Mouse (Mus musculus): ENCODE data around the gene Dbn1.

Dbn1 gene

DNA sequence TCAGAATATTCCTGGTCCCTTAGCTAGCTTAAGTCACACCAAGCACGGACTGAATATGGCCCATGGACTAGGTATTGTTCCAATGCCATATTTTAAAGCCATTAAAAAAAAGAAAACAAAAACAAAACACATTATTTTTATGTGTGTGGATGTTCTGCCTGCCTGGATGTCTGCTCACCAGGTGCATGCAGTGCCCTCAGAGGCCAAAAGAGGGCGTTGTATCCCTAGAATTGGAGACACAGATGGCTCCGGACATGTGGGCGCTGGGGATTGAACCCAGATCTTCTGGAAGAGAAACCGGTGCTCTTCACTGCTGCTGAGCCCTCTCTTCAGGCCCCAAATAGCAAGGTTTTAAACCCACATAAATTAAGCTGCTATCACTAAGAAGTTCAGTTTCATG is 9.9 kb downstream of the Dbn1 start:
- DNase-seq (ENCODE audit: low read depth): peak; percentile 70

DNA sequence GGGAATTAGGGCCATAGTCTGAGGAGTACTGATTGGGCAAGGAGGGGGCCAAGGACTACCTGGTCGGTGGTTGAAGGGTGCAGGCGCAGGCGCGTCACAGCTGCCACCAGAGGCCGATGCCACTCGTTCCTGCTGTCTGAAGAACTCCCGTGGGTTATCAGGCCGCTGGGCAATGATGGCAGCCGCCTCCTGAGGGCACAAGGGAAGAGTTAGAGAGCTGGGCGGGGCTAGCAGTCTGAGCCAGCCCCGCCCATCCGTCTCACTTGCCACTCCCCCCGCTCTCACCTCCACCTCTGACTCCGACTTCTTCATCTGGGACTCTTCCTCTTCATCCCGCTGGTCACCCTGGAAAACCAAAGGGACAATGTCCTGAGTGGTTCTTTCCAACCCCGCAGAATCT is 10.4 kb downstream of the Dbn1 start:
- no peak for DNase-seq (ENCODE audit: low read depth)

DNA sequence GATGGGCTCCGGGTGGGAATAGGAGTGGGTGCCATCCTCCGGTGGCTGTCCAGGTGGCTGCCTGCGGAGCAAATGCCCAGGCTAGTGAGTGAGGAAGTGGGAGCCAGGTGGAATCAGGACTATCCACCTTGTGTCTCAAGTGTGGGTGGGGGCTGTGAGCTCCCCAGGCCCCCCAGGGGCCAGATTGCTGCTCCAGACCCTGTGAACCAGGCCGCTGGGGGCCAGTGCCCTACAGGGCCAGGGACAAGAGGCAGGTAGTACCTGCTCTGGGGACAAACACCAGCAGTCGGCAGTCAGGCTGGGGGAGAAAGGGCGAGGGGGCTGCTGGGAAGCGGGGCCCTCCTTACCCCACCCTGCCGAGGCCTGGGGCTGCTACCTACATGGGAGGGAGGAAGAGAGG is 11.7 kb downstream of the Dbn1 start:
- no peak for DNase-seq (ENCODE audit: low read depth)

DNA sequence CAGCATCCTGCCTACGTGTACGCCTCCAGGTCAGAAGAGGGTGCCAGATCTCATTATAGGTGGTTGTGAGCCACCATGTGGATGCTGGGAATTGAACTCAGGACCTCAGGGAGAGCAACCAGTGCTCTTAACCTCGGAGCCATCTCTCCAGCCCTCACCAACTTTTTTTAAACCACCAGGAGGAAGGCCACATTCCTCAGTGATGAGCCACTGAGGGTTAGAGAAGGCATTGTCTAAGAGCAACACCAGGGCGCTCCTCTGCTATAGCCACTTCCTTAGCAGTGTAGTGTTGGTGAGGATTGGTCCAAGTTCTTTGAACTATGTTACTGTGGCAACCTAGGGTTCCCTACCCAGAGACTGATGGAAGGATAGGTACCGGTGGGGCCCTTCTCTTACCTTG is 12.2 kb downstream of the Dbn1 start:
- DNase-seq (ENCODE audit: low read depth): no peak

DNA sequence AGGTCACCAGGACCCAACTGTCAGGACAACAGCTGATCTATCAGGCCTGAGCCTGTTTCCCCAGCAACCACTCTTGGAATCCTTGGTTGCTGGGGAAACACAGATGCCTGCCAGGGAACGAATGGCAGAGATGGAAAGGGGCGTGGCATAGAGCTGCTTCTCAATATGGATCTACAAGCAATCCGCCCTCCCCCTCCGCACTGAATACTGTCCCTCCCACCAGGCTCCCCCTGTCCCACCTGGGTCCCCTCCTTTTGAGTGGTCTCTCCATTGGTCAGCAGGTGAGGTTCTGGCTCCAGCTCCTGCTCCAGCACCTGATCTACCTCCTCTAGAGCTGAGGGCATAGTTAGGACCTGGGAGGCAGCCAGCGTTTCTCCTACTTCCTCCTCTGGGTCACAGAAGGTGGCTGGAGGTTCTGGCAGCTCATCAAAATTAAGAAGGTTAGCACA is 13.3 kb downstream of the Dbn1 start:
- DNase-seq (ENCODE audit: low read depth): peak; percentile 31

DNA sequence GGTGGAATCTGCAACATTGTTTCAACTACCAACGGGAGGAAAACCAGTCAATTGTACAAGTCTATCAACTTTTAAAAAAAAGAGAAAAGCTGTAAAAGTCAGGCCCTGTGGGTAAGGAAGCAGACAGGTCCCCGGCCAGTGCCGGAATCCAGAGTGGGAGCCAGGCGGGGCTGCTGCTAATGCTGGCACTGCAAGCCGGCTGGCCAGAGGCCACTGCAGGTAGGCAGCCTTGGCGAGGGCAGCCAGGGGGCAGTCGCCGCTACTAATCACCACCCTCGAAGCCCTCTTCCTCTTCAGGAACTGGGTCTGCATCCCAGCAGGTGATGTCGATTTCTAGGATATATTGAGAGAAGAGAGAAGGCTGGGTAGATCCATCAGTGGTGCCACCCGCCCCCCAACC is 13.9 kb downstream of the Dbn1 start:
- DNase-seq (ENCODE audit: low read depth): no peak

DNA sequence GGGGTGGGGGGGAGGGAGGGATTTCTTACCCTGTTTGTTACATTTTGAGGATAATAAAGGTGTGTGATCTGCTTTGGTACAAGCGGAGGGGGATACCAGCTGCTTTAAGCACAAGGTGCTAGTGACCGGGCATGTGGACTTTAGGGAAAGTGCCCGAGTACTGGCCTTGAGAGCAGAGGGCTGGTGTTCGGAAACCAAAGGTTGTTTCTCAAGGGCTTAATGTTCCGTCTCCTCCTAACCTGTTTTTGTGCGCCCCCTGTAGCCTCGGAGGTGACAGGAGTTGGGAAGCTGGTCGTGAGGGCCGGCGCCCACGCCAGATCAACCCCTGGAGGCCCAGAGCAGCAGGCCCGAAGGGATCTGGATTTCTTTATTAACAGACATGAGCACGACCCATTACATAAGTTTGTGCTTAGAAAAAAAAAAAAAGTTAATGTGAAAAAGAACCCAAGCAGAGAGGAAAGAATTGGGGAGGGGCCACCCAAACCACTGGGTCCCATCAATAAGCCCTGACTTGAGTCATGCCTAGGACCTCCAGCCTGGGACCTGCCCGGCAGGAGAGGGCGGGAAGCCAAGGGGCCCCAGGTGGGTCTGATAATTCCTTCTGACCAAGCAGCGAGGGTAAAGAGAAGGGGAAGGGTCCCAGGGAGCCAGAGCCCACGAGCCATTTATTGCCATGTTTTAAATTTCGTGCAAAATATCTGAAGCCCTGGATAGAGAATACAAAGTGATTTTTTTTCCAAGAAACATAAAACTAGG is 14.7 kb downstream of the Dbn1 start:
- DNase-seq (ENCODE audit: low read depth): peak; percentile 61

DNA sequence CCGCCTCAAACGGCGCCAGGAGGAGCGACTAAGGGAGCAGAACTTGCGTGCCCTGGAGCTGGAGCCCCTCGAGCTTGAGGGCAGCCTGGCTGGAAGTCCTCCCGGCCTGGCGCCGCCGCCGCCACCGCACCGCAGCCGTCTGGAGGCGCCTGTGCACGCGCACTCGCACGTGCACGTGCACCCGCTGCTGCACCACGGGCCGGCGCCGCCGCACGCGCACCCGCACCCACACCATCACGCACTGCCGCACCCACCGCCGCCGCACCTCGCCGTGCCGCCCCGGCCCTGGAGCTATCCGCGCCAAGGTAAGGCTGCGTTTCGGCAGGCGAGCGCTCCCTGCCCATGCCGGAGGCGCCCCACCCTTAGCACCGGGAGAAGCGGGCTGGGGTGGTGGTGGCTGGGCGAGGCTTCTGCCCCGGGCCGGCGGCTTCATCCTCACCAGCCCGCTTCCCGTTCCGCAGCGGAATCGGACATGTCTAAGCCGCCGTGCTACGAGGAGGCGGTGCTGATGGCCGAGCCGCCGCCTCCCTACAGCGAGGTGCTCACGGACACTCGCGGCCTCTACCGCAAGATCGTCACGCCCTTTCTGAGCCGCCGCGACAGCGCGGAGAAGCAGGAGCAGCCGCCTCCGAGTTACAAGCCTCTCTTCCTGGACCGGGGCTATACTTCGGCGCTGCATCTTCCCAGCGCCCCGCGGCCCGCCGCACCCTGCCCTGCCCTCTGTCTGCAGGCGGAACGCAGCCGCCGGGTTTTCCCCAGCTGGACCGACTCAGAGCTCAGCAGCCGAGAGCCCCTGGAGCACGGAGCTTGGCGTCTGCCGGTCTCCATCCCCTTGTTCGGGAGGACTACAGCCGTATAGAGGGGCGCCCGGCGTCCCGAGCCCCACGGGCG is 15.5 kb downstream of the Dbn1 start:
- peak; percentile 43 for DNase-seq (ENCODE audit: low read depth)

DNA sequence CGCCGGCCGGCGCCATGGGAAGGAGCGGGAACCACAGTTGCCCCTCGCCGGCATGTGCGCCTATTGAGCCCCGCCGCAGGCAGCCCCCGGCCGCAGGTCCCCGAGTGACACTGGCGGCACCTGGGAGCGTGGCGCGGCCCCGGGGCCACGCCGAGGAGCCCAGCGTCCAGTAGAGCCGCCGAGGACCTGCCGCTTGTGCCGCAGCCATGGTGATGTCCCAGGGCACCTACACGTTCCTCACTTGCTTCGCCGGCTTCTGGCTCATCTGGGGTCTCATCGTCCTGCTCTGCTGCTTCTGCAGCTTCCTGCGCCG is 16.1 kb downstream of the Dbn1 start:
- peak; percentile 26 for DNase-seq (ENCODE audit: low read depth)

DNA sequence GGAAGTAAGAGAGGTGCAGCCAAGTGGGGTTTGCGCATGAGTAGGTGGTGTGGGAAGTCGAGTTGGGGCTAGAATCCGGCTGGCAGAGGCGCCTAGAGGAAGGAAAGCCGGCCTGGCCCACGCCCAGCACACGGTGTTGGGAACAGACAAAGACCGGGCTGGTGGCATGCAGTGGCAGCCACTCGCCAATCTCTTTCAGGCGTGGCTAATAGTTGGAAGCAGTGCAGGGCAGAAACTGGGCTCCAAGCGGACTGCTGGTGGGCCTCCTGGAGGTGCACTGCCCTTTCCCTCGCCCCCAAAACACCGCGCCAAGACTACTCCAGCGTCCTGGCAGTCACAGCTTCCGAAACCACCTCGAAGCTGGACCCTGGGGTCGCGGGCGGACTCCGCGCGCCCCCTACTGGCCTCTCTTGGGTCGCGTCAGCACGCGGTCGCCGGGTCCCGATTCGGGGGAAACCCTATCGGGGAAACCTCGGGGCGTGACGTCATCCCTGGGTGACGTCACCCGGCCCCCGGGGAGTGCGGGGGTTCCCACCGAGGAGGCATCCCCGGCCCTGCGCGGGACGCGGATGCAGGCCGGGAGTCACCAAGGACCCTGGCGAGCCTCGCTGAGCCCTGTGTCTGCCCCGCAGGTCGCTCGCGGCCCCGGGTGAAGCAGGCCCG is 16.6 kb downstream of the Dbn1 start:
- peak; percentile 82 for DNase-seq (ENCODE audit: low read depth)

DNA sequence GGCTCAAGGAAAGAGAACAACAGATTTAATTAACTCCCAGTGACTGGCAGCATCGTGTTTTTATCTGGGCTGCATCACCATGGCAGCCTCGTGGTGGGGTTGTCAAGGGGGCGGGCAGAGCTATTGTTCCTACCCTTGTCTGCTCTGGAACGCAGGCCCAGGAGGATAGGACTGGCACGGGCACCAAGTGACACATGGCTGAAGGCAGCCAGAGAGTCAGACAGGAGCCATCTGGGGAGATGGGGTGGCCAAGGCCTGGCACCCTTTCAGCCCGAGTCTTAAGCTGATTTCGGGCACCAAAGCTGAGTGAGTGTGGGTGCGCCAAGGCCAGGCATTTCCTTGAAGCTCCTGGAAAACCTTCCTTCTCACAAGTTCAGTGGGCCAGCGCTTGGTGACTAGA is 17.5 kb downstream of the Dbn1 start:
- no peak for DNase-seq (ENCODE audit: low read depth)

DNA sequence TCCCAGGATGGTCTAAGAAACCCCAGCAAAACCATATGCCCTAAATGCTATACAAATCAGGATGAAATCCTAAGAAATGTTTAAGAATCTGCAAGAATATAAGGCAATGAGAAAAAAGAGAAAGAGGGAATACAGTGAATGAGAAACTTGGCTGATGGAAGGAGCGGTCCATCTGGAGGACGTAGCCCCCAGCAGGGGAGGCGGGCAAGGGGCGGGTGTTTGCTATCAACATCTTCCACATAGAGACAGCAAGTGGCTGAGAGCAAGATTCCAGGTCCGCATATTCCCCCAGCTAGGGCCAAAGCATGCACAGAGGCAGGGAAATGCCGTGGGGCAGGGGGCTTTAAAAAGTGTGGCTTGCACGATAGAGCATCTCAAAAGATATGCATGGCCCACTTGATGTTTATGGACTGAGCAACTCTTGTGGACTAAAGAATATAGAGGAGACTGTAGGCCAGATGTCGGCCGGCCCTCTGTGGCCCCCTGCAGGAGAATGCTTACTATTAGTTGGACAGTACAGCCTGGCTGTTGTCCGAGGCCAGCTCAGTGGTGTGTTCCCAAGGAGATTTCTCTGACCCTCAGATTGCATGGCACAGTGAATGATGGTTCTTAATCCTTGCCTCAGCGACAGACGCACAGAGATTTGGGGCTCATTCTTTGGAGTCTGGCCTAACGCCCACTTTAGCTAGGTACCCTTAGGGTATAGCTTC is 18.9 kb downstream of the Dbn1 start:
- peak; percentile 72 for DNase-seq (ENCODE audit: low read depth)

DNA sequence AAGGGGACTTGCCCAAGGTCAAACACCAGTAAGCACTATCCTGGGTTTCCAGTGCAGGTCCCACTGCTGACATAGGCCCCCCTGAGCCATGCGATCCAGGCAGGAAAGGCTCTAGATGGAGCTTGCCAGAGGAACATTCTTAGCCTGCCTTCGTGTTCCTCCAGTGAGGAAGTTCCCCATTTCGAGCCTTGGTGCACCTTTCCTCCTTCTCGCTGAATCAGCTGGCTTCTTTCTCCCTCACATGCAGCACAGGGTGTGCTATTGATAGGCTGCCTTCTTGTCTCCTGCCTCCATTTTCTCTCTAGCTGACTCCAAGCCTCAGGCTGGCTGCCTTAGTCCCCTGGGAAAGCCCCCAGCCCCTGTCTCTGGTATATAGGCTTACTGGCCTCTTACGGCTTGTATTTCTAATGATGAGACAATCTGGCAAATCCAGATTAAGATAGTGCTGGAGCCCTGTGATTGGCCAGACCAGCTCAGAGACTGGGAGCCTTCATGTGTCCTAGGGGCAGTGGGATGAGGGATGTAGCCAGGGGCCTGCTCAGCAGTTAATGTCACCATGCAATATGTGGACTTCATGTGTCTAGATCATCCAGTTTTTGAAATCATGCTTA is 22.0 kb downstream of the Dbn1 start:
- DNase-seq (ENCODE audit: low read depth): no peak

DNA sequence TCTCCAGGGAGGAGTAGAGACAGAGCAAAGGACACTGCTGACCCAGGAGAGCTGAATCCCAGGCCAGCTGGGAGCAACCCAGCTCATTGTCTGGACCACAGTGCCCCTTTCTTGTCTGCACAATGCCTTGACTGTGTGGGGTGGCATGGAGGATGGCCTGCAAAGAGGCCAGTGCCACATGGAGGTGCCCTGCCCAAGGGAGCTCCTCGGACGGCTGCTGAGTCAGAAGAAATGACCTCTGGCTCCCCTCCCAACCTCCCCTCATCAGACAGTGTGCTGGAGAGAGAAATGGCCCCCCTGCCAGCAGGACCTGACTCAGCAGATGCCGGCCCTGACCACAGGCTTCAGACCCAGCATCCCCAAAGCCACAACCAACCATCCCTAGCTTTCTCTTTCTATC is 22.7 kb downstream of the Dbn1 start:
- peak; percentile 78 for DNase-seq (ENCODE audit: low read depth)

DNA sequence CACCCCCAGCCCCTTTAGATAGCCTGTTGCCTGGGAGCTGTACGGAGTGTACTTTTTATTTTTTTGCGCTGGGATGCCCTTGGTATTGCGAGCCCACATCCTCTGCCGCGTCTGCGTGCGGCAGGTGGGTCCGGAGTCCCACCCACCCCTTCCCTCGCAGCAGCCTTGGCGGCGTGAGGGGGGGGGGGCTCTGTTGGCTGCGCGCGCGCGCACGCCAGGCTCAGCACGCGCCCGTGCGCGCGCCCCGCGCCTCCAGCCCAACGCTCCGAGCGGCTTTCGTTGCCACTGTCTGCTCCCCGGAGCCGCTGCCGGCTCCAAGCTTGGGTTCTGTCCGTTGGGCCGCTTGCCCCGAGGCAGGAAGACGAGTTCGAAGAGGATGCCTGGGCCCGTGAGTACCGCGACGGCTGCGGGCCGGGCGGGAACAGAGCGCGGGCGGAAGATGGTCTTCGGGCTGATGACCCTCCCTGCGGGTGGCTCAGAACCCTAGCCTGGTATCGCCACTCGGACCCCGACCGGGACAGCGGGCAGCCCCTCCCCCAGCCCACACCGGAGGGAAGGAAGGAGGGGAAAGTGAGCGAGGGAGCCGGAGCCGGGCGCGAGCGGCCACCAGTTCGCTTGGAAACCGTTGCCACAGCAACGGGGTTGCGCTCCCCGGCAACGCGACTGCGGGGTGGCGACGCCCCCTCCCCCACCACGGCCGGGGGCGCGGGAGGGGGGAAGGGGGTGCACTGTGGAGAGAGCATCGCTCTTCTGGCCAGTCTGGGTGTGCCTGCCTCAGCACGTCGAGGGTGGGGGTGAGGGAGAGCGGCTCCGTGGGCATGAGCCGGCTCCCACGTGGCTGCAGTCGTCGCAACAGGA is 23.7 kb downstream of the Dbn1 start, which contains the start of gene Prr7:
Prr7 (plus strand) TSS at position 241 of the 858 bp plus-strand sequence.
- no peak for DNase-seq (ENCODE audit: low read depth)

DNA sequence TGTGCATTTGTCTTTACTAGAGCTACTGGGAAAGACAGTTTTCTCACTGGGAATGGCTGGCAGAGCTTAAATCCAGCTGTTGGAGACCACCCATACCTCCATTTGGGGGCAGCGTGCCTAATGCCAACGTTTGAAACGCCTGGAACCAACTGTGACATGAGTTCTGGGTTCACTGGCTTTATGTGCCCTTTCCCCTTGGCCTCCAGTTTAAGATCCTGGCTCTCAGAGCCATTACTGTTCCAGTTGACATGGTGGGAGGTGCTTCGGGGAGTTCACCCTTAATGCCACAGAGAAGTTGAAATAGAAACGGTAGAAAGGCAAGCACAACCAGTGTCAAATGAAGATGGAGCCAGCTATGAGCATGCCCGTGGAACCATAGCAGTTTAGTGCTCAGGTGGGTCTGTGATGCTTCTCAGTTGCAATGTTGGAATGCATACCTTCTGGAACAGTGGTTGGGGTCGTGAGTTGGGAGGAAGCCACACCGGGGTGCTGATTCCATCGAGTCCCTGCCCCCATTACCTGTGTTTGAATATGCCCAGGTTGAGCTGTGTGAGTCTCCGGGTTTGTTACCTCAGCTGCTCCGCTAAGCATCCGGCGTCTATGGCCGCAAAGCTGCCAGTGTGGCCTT is 24.4 kb downstream of the Dbn1 start:
- no peak for DNase-seq (ENCODE audit: low read depth)

DNA sequence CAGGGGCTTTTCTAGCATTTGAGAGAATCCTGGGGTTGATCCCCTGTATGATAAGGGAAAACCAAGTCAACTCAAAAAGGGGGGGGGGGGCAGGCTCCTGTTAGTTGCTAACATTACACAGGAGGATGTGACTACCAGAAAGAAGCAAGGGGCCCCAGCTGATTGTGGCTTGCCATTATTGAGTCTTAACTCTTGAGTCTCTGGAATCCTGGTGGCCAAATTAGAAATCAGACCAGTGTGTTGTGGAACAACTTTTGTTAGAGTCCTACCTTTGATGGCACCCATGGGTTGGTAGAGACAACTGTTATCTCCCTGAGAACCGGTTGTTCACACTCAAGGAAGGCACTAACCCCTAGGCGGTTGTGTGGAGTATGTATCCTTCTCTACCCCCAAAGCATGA is 24.9 kb downstream of the Dbn1 start:
- no peak for DNase-seq (ENCODE audit: low read depth)

DNA sequence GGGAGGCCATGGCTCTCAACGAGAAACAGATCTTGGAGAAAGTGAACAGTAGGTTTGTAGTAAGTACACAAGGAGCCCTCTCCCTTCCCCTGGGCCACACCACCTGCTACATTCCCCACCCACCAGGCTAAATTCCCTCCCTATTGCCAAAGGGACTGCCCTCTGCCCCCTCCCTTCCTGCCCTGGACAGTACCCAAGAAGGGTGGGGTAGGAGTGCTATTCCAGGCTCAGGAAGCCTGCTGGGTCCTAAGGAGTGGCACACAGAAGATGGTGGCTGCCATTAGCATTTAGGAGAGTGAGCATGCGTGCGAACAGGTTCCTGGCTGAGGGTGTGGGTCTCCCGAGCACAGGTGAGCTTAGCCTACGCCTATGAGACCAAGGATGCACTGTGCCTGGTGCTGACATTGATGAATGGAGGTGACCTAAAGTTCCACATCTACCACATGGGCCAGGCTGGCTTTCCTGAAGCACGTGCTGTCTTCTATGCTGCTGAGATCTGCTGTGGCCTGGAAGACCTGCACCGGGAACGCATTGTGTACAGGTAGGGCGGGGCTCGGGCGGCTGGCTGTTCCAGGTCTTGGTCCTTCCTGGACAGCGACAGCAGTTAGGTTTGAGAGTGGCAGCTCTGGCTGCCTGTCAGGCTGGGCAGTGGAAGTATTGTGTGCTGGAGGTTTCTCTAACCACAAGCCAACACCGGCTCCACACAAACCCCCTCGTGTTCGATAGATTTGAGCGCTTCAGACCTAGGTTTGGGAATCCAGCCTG is 35.9 kb downstream of the Dbn1 start:
- DNase-seq (ENCODE audit: low read depth): no peak

DNA sequence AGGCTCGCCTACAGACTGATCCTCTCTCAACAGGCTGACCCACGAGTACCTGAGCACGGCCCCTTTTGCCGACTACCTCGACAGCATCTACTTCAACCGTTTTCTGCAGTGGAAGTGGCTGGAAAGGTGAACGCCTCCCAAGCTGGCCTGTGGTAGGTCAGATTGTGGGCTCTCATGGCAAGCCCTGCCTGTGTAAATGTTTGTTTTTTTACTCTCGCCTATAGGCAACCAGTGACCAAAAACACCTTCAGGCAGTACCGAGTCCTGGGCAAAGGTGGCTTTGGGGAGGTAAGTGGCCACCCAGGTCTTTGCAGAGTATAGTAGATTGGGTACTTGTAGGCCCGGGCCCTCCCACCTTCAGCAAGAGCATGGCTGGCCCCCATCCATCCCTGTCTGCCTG is 36.6 kb downstream of the Dbn1 start:
- no peak for DNase-seq (ENCODE audit: low read depth)

Measured in 416B (cell line).